Comparison of ENCODE assay signal across 18 mouse cellular contexts in the genomic region with DNA sequence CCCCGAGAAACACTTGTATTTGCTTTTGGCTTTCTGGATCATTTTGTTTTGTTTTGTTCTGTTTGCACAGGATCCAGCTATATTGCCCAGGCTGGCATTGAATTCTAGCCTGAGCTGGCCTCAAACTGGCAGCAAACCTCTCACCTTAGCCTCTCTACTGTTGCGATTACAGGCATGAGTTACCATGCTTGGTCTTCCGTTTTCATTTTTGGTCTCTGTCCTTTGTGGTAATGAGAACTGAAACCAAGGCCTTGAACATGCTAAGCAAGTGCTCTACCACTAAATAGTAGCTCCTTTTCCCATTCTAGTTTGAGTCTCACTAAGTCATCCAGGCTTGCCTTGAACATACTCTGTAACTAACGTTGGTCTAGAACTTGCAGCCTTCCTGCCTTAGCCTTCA.
DNase-seq lines count a peak whose midpoint lies in the region; ATAC-seq and TF ChIP-seq lines count a peak whose summit lies in the region.
"Had no signal": no experiment of that assay in that cellular context is flagged by ENCODE, and none has a peak within 500 bp of the region (broad histone marks: within the 10 kb centered on the region; RNA-seq: fewer than 3 reads in every experiment).

No protein-coding gene starts in this region.

- no peaks in the 10 kb centered on the region for H3K27me3 ChIP-seq in lung, embryonic 14.5 days (ENCODE audit: insufficient read depth, low read length)
- H3K27me3 ChIP-seq in splenic B cell, adult 2 months (ENCODE audit: control insufficient read depth, insufficient read depth, low read length, poor library complexity, severe bottlenecking): no peaks in the 10 kb centered on the region
- no peaks in the 10 kb centered on the region for H3K27me3 ChIP-seq in forebrain, postnatal 0 days (ENCODE audit: insufficient read depth, low read length)
- H3K27me3 ChIP-seq: embryonic facial prominence, embryonic 12.5 days; forebrain, embryonic 15.5 days; heart, embryonic 12.5 days; hindbrain, embryonic 15.5 days had no signal

- H3K36me3 ChIP-seq in lung, embryonic 14.5 days (ENCODE audit: insufficient read depth): peaks cover 83% of the 10 kb centered on the region
- peaks cover 10% of the 10 kb centered on the region for H3K36me3 ChIP-seq in splenic B cell, adult 2 months (ENCODE audit: control insufficient read depth, insufficient read depth, low read length, poor library complexity, severe bottlenecking)
- peaks cover 76% of the 10 kb centered on the region for H3K36me3 ChIP-seq in forebrain, postnatal 0 days (ENCODE audit: insufficient read depth)

- no peak for ATAC-seq in lung, embryonic 14.5 days (ENCODE audit: insufficient read depth)
- peak; percentile 76 for ATAC-seq in megakaryocyte, adult 5-6 weeks (ENCODE audit: poor library complexity, severe bottlenecking)
- ATAC-seq in forebrain, postnatal 0 days: no peak
- ATAC-seq: CD4-positive, CD25-positive, alpha-beta regulatory T cell, adult 4 months; forebrain, embryonic 15.5 days had no signal

- no peaks in the 10 kb centered on the region for H3K4me1 ChIP-seq in lung, embryonic 14.5 days (ENCODE audit: insufficient read depth)
- H3K4me1 ChIP-seq in forebrain, postnatal 0 days (ENCODE audit: insufficient read depth): 0 out of 2 replicates have a peak, but pooled peaks cover 6% of the 10 kb centered on the region
- H3K4me1 ChIP-seq: embryonic facial prominence, embryonic 12.5 days had no signal

- H3K9me3 ChIP-seq in lung, embryonic 14.5 days (ENCODE audit: low read depth, low read length): no peaks in the 10 kb centered on the region
- no peaks in the 10 kb centered on the region for H3K9me3 ChIP-seq in forebrain, postnatal 0 days (ENCODE audit: low read length)
- H3K9me3 ChIP-seq: embryonic facial prominence, embryonic 12.5 days; forebrain, embryonic 15.5 days; heart, embryonic 12.5 days; hindbrain, embryonic 15.5 days had no signal

- no peak for TF ChIP-seq CTCF in lung, embryonic 14.5 days (IDR thresholded peaks at IDR 0.05; ENCODE audit: low read depth)
- TF ChIP-seq CTCF in forebrain, postnatal 0 days (IDR thresholded peaks at IDR 0.05; ENCODE audit: low read depth): no peak

- no peak overlapping the region for H3K9ac ChIP-seq in lung, embryonic 14.5 days
- no peak overlapping the region for H3K9ac ChIP-seq in forebrain, postnatal 0 days
- H3K9ac ChIP-seq: forebrain, embryonic 15.5 days; heart, embryonic 12.5 days; hindbrain, embryonic 15.5 days had no signal

- no peak overlapping the region for H3K4me2 ChIP-seq in lung, embryonic 14.5 days
- no peak overlapping the region for H3K4me2 ChIP-seq in forebrain, postnatal 0 days (ENCODE audit: low read depth)
- H3K4me2 ChIP-seq: embryonic facial prominence, embryonic 12.5 days; forebrain, embryonic 15.5 days; heart, embryonic 12.5 days; hindbrain, embryonic 15.5 days had no signal

- 87% methylated on average over 4 of the region's 4 CpGs for WGBS in lung, embryonic 14.5 days
- 92% methylated on average over 4 of the region's 4 CpGs for WGBS in forebrain, postnatal 0 days

- no peak overlapping the region for H3K4me3 ChIP-seq in lung, embryonic 14.5 days (ENCODE audit: low read depth, low read length)
- H3K4me3 ChIP-seq in forebrain, postnatal 0 days (ENCODE audit: low read depth, low read length): no peak overlapping the region
- H3K4me3 ChIP-seq: embryonic facial prominence, embryonic 12.5 days; forebrain, embryonic 15.5 days; heart, embryonic 12.5 days; hindbrain, embryonic 15.5 days had no signal

- peak overlapping the region; percentile 42; the same call in 1 of the 2 replicates for H3K27ac ChIP-seq in lung, embryonic 14.5 days (ENCODE audit: low read depth)
- no peak overlapping the region for H3K27ac ChIP-seq in forebrain, postnatal 0 days (ENCODE audit: low read depth, low read length)
- H3K27ac ChIP-seq: embryonic facial prominence, embryonic 12.5 days; forebrain, embryonic 15.5 days; hindbrain, embryonic 15.5 days had no signal

- no peak for DNase-seq in lung, embryonic 14.5 days
- DNase-seq in lung, postnatal 25 days (ENCODE audit: low spot score): no peak
- peak; percentile 69 to 71 for DNase-seq in spleen, postnatal 36 days (ENCODE audit: low spot score in 2 of 2)
- DNase-seq in spleen, adult 12 weeks (ENCODE audit: low spot score): no peak
- peak; percentile 71 for DNase-seq in splenic B cell, adult 2 months (ENCODE audit: low read depth, low spot score)
- DNase-seq in kidney, adult 9 months: no peak
- DNase-seq in forebrain, postnatal 0 days: no peak
- DNase-seq: adrenal gland, postnatal 10 days; cerebellum, adult 11 months; cerebellum, adult 8-10 months; cerebellum, postnatal 25 days; heart, postnatal 36 days had no signal

Comparison
In these comparisons a context has a peak if more than half of its experiments do, and no peak if none do; other contexts are left out.
1. DNase-seq: peak in spleen, postnatal 36 days (2 of 2) and splenic B cell, adult 2 months (single experiment); none in lung, embryonic 14.5 days (single experiment), lung, postnatal 25 days (single experiment), spleen, adult 12 weeks (single experiment), kidney, adult 9 months (single experiment) and forebrain, postnatal 0 days (single experiment).